Comparison of ENCODE assay signal across 26 mouse cellular contexts in the genomic region with DNA sequence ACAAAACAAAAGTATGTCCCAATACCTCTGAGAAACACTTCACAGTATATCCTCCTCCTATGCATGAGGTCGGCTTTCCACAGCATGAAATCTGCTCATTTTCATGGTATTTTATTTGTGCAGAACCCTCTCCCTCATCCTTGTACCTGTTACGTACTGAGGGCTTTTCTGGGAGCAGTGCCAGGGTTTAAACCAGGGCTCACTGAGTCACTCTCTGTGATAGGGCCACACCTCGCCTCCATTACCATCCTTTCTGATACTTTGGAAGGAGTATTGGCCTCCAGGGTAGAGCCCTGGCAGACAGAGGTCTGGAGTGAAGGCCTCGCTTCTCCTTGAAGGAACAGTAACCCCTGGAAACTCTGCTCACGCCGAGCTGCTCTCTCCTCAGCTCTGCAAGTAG. TPM values are rescaled to one million over a fixed set of nuclear protein-coding genes. Genes with fewer than 3 reads are reported as not detected.
DNase-seq lines count a peak whose midpoint lies in the region; ATAC-seq lines count a peak whose summit lies in the region.
"Had no signal": no experiment of that assay in that cellular context is flagged by ENCODE, and none has a peak within 500 bp of the region (broad histone marks: within the 10 kb centered on the region; RNA-seq: fewer than 3 reads in every experiment).

No protein-coding gene starts in this region.

- no peak overlapping the region for H3K9ac ChIP-seq in hindbrain, embryonic 14.5 days
- H3K9ac ChIP-seq: embryonic facial prominence, embryonic 12.5 days; embryonic facial prominence, embryonic 15.5 days; forebrain, postnatal 0 days; heart, embryonic 12.5 days; heart, embryonic 15.5 days; hindbrain, embryonic 13.5 days had no signal

- peak; percentile 57 for DNase-seq in heart, adult 11 months
- no peak for DNase-seq in heart, adult 9 months (ENCODE audit: low spot score in 2 of 2)
- DNase-seq in MN1 (ENCODE audit: low spot score) (peak; percentile 37), adipocyte (ENCODE audit: low spot score) (no peak)
- peak; percentile 13 for DNase-seq in large intestine, adult 2 months (ENCODE audit: low read depth, low spot score)
- no peak for DNase-seq in hindbrain, embryonic 14.5 days (ENCODE audit: low spot score)
- DNase-seq: adrenal gland, postnatal 14 days; cerebellum, adult 11 months; cerebellum, adult 2 months; cerebellum, adult 9-11 months; cerebellum, postnatal 25 days; forebrain, postnatal 0 days; gastrocnemius, postnatal 10 days; gastrocnemius, postnatal 36 days; heart, postnatal 10 days; heart, postnatal 36 days; kidney, adult 11 months had no signal

- ATAC-seq in hindbrain, embryonic 14.5 days (ENCODE audit: low FRiP score): no peak
- ATAC-seq: forebrain, embryonic 14.5 days; forebrain, postnatal 0 days; hindbrain, postnatal 0 days; inflammation-experienced regulatory T-cells, adult 6 months had no signal

- no peak overlapping the region for H3K4me3 ChIP-seq in hindbrain, embryonic 14.5 days (replicated peaks; ENCODE audit: low read length)
- H3K4me3 ChIP-seq: embryonic facial prominence, embryonic 12.5 days; embryonic facial prominence, embryonic 15.5 days; heart, embryonic 12.5 days; heart, embryonic 15.5 days; hindbrain, embryonic 10.5 days; hindbrain, embryonic 13.5 days had no signal

- no peak overlapping the region for H3K4me2 ChIP-seq in hindbrain, embryonic 14.5 days (replicated peaks)
- H3K4me2 ChIP-seq: embryonic facial prominence, embryonic 12.5 days; embryonic facial prominence, embryonic 15.5 days; heart, embryonic 12.5 days; heart, embryonic 15.5 days; hindbrain, embryonic 13.5 days had no signal

- peaks cover 96% of the 10 kb centered on the region for H3K36me3 ChIP-seq in hindbrain, embryonic 14.5 days (replicated peaks; ENCODE audit: control insufficient read depth, insufficient read depth)

- 41% methylated on average over 6 of the region's 6 CpGs for WGBS in large intestine, adult 2 months
- 88% methylated on average over 6 of the region's 6 CpGs for WGBS in hindbrain, embryonic 14.5 days

- no peaks in the 10 kb centered on the region for H3K9me3 ChIP-seq in hindbrain, embryonic 14.5 days (ENCODE audit: control insufficient read depth, low read length)
- H3K9me3 ChIP-seq: embryonic facial prominence, embryonic 12.5 days; embryonic facial prominence, embryonic 15.5 days; heart, embryonic 12.5 days; heart, embryonic 15.5 days; hindbrain, embryonic 10.5 days; hindbrain, embryonic 13.5 days had no signal

- no peaks in the 10 kb centered on the region for H3K27me3 ChIP-seq in hindbrain, embryonic 14.5 days (ENCODE audit: control insufficient read depth, insufficient read depth, low read length)
- H3K27me3 ChIP-seq: embryonic facial prominence, embryonic 12.5 days; embryonic facial prominence, embryonic 15.5 days; heart, embryonic 12.5 days; heart, embryonic 15.5 days; hindbrain, embryonic 13.5 days had no signal

- H3K27ac ChIP-seq in hindbrain, embryonic 14.5 days: no peak overlapping the region
- H3K27ac ChIP-seq: embryonic facial prominence, embryonic 12.5 days; embryonic facial prominence, embryonic 15.5 days; heart, embryonic 15.5 days; hindbrain, embryonic 10.5 days; hindbrain, embryonic 13.5 days; hindbrain, postnatal 0 days had no signal

- no peaks in the 10 kb centered on the region for H3K4me1 ChIP-seq in hindbrain, embryonic 14.5 days (replicated peaks; ENCODE audit: control insufficient read depth, insufficient read depth, low read length)
- H3K4me1 ChIP-seq: embryonic facial prominence, embryonic 12.5 days; embryonic facial prominence, embryonic 15.5 days; heart, embryonic 15.5 days; hindbrain, embryonic 10.5 days; hindbrain, embryonic 13.5 days had no signal

RNA-seq across cellular contexts. Expression of a gene that starts 30.6 kb away (rescaled TPM):
- 8.7 and 18.7 TPM in 2 replicates for polyA plus RNA-seq in large intestine, adult 2 months (2012; rRNA removed)
- polyA plus RNA-seq in hindbrain, embryonic 14.5 days (2014; fragmentation: Nextera tagmentation; extraction: Ambion mirVana): 174 and 189 TPM in 2 replicates

Comparison
In these comparisons a context has a peak if more than half of its experiments do, and no peak if none do; other contexts are left out.
1. DNase-seq: peak in heart, adult 11 months (single experiment), MN1 (single experiment) and large intestine, adult 2 months (single experiment); none in heart, adult 9 months (0 of 2), hindbrain, embryonic 14.5 days (single experiment) and adipocyte (single experiment).